Mouse (Mus musculus) liver, embryonic 14.5 days (tissue): Measurements from ENCODE around the gene Renbp. TPM values are rescaled to one million over a fixed set of nuclear protein-coding genes. Genes with fewer than 3 reads are reported as not detected.

Experiments
- ATAC-seq: fragments of 200-750 bp; cut with Nextera tagmentation; 2 replicates; pipeline ENCODE4 v1.8.0; 2017; ENCODE audit warnings: moderate number of reproducible peaks, mild to moderate bottlenecking, moderate library complexity; ENCODE audit not compliant: insufficient read depth
- DNase-seq, 3 experiments: peaks; one replicate each; pipeline ENCODE4 v3.0.0-alpha.2; 2012 to 2013; ENCODE audit warnings: low read depth in 3 of 3, low spot score in 3 of 3
- H3K27ac ChIP-seq: fragments of 300-500 bp; sonication (generic); 2 replicates; pipeline ENCODE4 v1.5.1; 2014; ENCODE audit warnings: moderate library complexity, mild to moderate bottlenecking, control low read depth, inconsistent platforms
- H3K27me3 ChIP-seq: fragments of 300-500 bp; sonication (generic); 2 replicates; pipeline ENCODE4 v1.6.1; 2014; ENCODE audit warnings: mild to moderate bottlenecking, low read length, moderate library complexity; ENCODE audit not compliant: control insufficient read depth, insufficient read depth
- H3K36me3 ChIP-seq: fragments of 300-500 bp; sonication (generic); replicated peaks from 2 replicates; pipeline ENCODE4 v1.6.1; 2014; ENCODE audit warnings: low read depth; ENCODE audit not compliant: control insufficient read depth, insufficient read depth
- H3K4me1 ChIP-seq, 2 experiments: fragments of 200-500 bp in 1 of 2; fragments of 300-500 bp in 1 of 2; sonication (generic) in 1 of 2; replicated peaks; 2 replicates each; pipeline ENCODE4 v1.6.1; 2012 to 2014; ENCODE audit warnings: antibody characterized with exemption in 1 of 2, inconsistent platforms in 1 of 2, low read length in 1 of 2; ENCODE audit not compliant: control insufficient read depth in 2 of 2, insufficient read depth in 2 of 2
- H3K4me2 ChIP-seq: fragments of 300-500 bp; sonication (generic); 2 replicates; pipeline ENCODE4 v1.6.1; 2014; ENCODE audit warnings: low read depth, mild to moderate bottlenecking, control low read depth, moderate library complexity
- H3K4me3 ChIP-seq, 2 experiments: fragments of 200-500 bp in 1 of 2; fragments of 300-500 bp in 1 of 2; sonication (generic) in 1 of 2; 2 replicates each; pipeline ENCODE4 v1.5.1; 2012 to 2014; ENCODE audit warnings: low read depth in 2 of 2, low read length in 2 of 2, mild to moderate bottlenecking in 2 of 2, control low read depth in 1 of 2, inconsistent platforms in 1 of 2, moderate library complexity in 1 of 2; ENCODE audit not compliant: insufficient read depth in 1 of 2
- H3K9ac ChIP-seq: fragments of 300-500 bp; sonication (generic); replicated peaks from 2 replicates; pipeline ENCODE4 v1.6.1; 2014; ENCODE audit warnings: mild to moderate bottlenecking, control low read depth, moderate library complexity
- H3K9me3 ChIP-seq: fragments of 300-500 bp; sonication (generic); 2 replicates; pipeline ENCODE4 v1.6.1; 2016; ENCODE audit warnings: low read length, mixed read lengths; ENCODE audit not compliant: control insufficient read depth
- CTCF ChIP-seq: IDR thresholded peaks from 2 replicates; pipeline ENCODE4 v1.5.1; 2016; ENCODE audit warnings: antibody characterized with exemption, low read depth, control low read depth
- EP300 ChIP-seq: IDR thresholded peaks from 2 replicates; pipeline ENCODE4 v1.6.1; 2016; ENCODE audit warnings: antibody characterized with exemption, low read depth
- WGBS: fragments of 180-500 bp; shearing (Covaris S2); extraction: QIAGEN DNeasy Blood & Tissue Kit; methylation state at CpG from one replicate; pipeline ENCODE4 v1.1.7; 2014; ENCODE audit not compliant: insufficient replicate concordance; 5-methylcytosine and 5-hydroxymethylcytosine counted together
- polyA plus RNA-seq, 2 experiments: library from polyadenylated mRNA; depleted of rRNA in 1 of 2; stranded (reverse) in 1 of 2; unstranded in 1 of 2; fragments of >200 nt; fragmentation: Nextera tagmentation in 1 of 2; extraction: Ambion mirVana in 1 of 2; gene quantifications; 2 replicates each; pipeline versions ENCODE4 v1.2.1 to v1.2.3; 2012 to 2014

Gene Renbp
- polyA plus RNA-seq, 2 experiments = 10.4 to 13.7 TPM

- DNase-seq = no peak
Observed at GRCm38 (mm10) chrX:73965307-73965706, 34.7 kb upstream of the Renbp start.

GRCm38 (mm10) chrX:73964363-73964762, 33.7 kb upstream of the Renbp start:
- WGBS = 22% methylated on average over 3 of the region's 3 CpGs
- TF ChIP-seq EP300 (no peak), CTCF (no peak)
- Histone ChIP-seq H3K9me3 (no peaks in the 10 kb centered on the region), H3K9ac (peak overlapping the region; percentile 83), H3K4me3 (peak overlapping the region; percentile 90 to 99), H3K27me3 (no peaks in the 10 kb centered on the region), H3K27ac (peak overlapping the region; percentile 88), H3K4me2 (peak overlapping the region; percentile 84), H3K36me3 (peaks cover 34% of the 10 kb centered on the region), H3K4me1 (peaks cover 18 to 29% of the 10 kb centered on the region in 2 experiments)
- DNase-seq = no peak
- ATAC-seq = peak; percentile 30

More at GRCm38 (mm10) chrX:73965307-73965706, 34.7 kb upstream of the Renbp start:
- WGBS = 7% methylated on average over 20 of the region's 20 CpGs
- peak overlapping the region; percentile 90 to 99 for H3K4me3 ChIP-seq
- peak overlapping the region; percentile 84 for H3K4me2 ChIP-seq
- no peaks in the 10 kb centered on the region for H3K9me3 ChIP-seq
- peak overlapping the region; percentile 88 for H3K27ac ChIP-seq
- H3K36me3 ChIP-seq = peaks cover 24% of the 10 kb centered on the region
- no peaks in the 10 kb centered on the region for H3K27me3 ChIP-seq
- peaks cover 19 to 34% of the 10 kb centered on the region in 2 experiments for H3K4me1 ChIP-seq
- peak overlapping the region; percentile 83 for H3K9ac ChIP-seq
- TF ChIP-seq CTCF = no peak
- no peak for TF ChIP-seq EP300
- ATAC-seq = no peak

- Histone ChIP-seq H3K4me1 (no peaks in the 10 kb centered on the region), H3K9ac (no peak overlapping the region), H3K4me2 (no peak overlapping the region), H3K36me3 (peaks cover 98% of the 10 kb centered on the region), H3K27ac (no peak overlapping the region), H3K27me3 (no peaks in the 10 kb centered on the region), H3K9me3 (no peaks in the 10 kb centered on the region), H3K4me3 (no peak overlapping the region)
- WGBS = 85% methylated on average over 6 of the region's 6 CpGs
- ATAC-seq = no peak
- TF ChIP-seq CTCF (no peak), EP300 (no peak)
- no peak for DNase-seq
Observed at GRCm38 (mm10) chrX:73954988-73955387, 24.3 kb upstream of the Renbp start.

- ATAC-seq = no peak
- no peak for TF ChIP-seq EP300
- no peak for TF ChIP-seq CTCF
- no peak for DNase-seq
- no peak overlapping the region for H3K9ac ChIP-seq
- H3K4me2 ChIP-seq = no peak overlapping the region
- no peaks in the 10 kb centered on the region for H3K9me3 ChIP-seq
- no peak overlapping the region for H3K27ac ChIP-seq
- no peaks in the 10 kb centered on the region for H3K27me3 ChIP-seq
- no peaks in the 10 kb centered on the region for H3K4me1 ChIP-seq
- peaks cover 95% of the 10 kb centered on the region for H3K36me3 ChIP-seq
- H3K4me3 ChIP-seq = no peak overlapping the region
- WGBS = 67% methylated on average over 5 of the region's 5 CpGs
Observed at GRCm38 (mm10) chrX:73952603-73953002, 22.0 kb upstream of the Renbp start.

- 81% methylated on average over 10 of the region's 10 CpGs for WGBS
- no peak for DNase-seq
- no peak overlapping the region for H3K4me2 ChIP-seq
- H3K9ac ChIP-seq = no peak overlapping the region
- no peak for TF ChIP-seq EP300
- H3K36me3 ChIP-seq = peaks cover 93% of the 10 kb centered on the region
- no peak overlapping the region for H3K4me3 ChIP-seq
- H3K27ac ChIP-seq = no peak overlapping the region
- no peaks in the 10 kb centered on the region for H3K4me1 ChIP-seq
- ATAC-seq = no peak
- H3K27me3 ChIP-seq = no peaks in the 10 kb centered on the region
- H3K9me3 ChIP-seq = no peaks in the 10 kb centered on the region
Observed at GRCm38 (mm10) chrX:73949341-73949740, 18.7 kb upstream of the Renbp start.
